ENCODE assay signal across 19 mouse cellular contexts in genomic region chr1:185967816-185968215, GRCm38 (mm10).
"Had no signal": no experiment of that assay in that cellular context is flagged by ENCODE, and none has a peak within 500 bp of the region (broad histone marks: within the 10 kb centered on the region; RNA-seq: fewer than 3 reads in every experiment).

No protein-coding gene starts in this region.

- H3K27me3 ChIP-seq: kidney, embryonic 15.5 days; limb, embryonic 12.5 days; liver, embryonic 12.5 days; liver, embryonic 15.5 days; midbrain, embryonic 12.5 days; neural tube, embryonic 13.5 days had no signal

- H3K27ac ChIP-seq: kidney, embryonic 15.5 days; left cerebral cortex, adult 2 months; limb, embryonic 12.5 days; liver, embryonic 12.5 days; liver, embryonic 15.5 days; macrophage; midbrain, embryonic 12.5 days; neural tube, embryonic 13.5 days had no signal

- H3K9me3 ChIP-seq: kidney, embryonic 15.5 days; limb, embryonic 12.5 days; liver, embryonic 12.5 days; liver, embryonic 15.5 days; midbrain, embryonic 12.5 days; neural tube, embryonic 13.5 days had no signal

- ATAC-seq: intestine, embryonic 16.5 days; liver, embryonic 12.5 days; midbrain, embryonic 16.5 days had no signal

- H3K9ac ChIP-seq: kidney, embryonic 15.5 days; limb, embryonic 12.5 days; liver, embryonic 12.5 days; liver, embryonic 15.5 days; midbrain, embryonic 12.5 days; neural tube, embryonic 13.5 days had no signal

- H3K4me2 ChIP-seq: kidney, embryonic 15.5 days; limb, embryonic 12.5 days; liver, embryonic 12.5 days; liver, embryonic 15.5 days; midbrain, embryonic 12.5 days; neural tube, embryonic 13.5 days had no signal

- DNase-seq: kidney, adult 18-20 months; kidney, postnatal 10 days; kidney, postnatal 36 days; layer of hippocampus, postnatal 36 days; liver; retina, postnatal 1 day; thymus, adult 18-20 months; thymus, postnatal 36 days had no signal

- H3K4me1 ChIP-seq: liver, embryonic 12.5 days; liver, embryonic 15.5 days; midbrain, embryonic 12.5 days; neural tube, embryonic 13.5 days had no signal

- H3K36me3 ChIP-seq: kidney, embryonic 15.5 days; limb, embryonic 12.5 days; liver, embryonic 12.5 days; liver, embryonic 15.5 days; midbrain, embryonic 12.5 days; neural tube, embryonic 13.5 days had no signal

- H3K4me3 ChIP-seq: kidney, embryonic 15.5 days; left cerebral cortex, adult 2 months; limb, embryonic 12.5 days; liver, embryonic 12.5 days; liver, embryonic 15.5 days; midbrain, embryonic 12.5 days; myocyte; neural tube, embryonic 13.5 days had no signal
